Mouse (Mus musculus) spleen, adult 2 months (tissue): Measurements from ENCODE around the gene Hhex. TPM values are rescaled to one million over a fixed set of nuclear protein-coding genes. Genes with fewer than 3 reads are reported as not detected.

Source experiments
- DNase-seq, 2 experiments: peaks; one replicate each; pipeline versions ENCODE4 v3.0.0 to v3.0.0-alpha.2; 2012 to 2021; ENCODE audit warnings: low spot score in 2 of 2, low read depth in 1 of 2
- H3K27ac ChIP-seq: fragments of 200-500 bp; 2 replicates; pipeline ENCODE4 v1.5.1; 2012; ENCODE audit warnings: low read length, inconsistent platforms; ENCODE audit not compliant: insufficient read depth
- H3K27me3 ChIP-seq: fragments of 200-500 bp; 2 replicates; pipeline ENCODE4 v1.6.1; 2012; ENCODE audit warnings: mild to moderate bottlenecking, moderate library complexity, low read length, inconsistent platforms; ENCODE audit not compliant: control insufficient read depth, insufficient read depth
- H3K36me3 ChIP-seq: fragments of 200-500 bp; 2 replicates; pipeline ENCODE4 v1.6.1; 2012; ENCODE audit warnings: mild to moderate bottlenecking, low read length, inconsistent platforms; ENCODE audit not compliant: control insufficient read depth, insufficient read depth
- H3K4me1 ChIP-seq: fragments of 200-500 bp; 2 replicates; pipeline ENCODE4 v1.6.1; 2011; ENCODE audit warnings: inconsistent platforms; ENCODE audit not compliant: control insufficient read depth, insufficient read depth, insufficient read length
- H3K4me3 ChIP-seq: fragments of 200-500 bp; 2 replicates; pipeline ENCODE4 v1.5.1; 2011; ENCODE audit warnings: mild to moderate bottlenecking, inconsistent platforms; ENCODE audit not compliant: insufficient read depth, insufficient read length; ENCODE audit errors: extremely low read depth
- CTCF ChIP-seq: fragments of 200-500 bp; IDR thresholded peaks from 2 replicates; pipeline ENCODE4 v1.5.1; 2011; ENCODE audit warnings: mild to moderate bottlenecking, inconsistent platforms; ENCODE audit not compliant: insufficient read depth, insufficient read length, insufficient replicate concordance; ENCODE audit errors: extremely low read depth
- POLR2A ChIP-seq: fragments of 200-500 bp; IDR thresholded peaks from 2 replicates; pipeline ENCODE4 v1.6.1; 2011; ENCODE audit warnings: low read depth, low read length, inconsistent platforms
- WGBS: fragments of 180-500 bp; shearing (Covaris S2); methylation state at CpG from one replicate; pipeline ENCODE4 v1.1.7; 2018; 5-methylcytosine and 5-hydroxymethylcytosine counted together
- polyA plus RNA-seq: library from polyadenylated mRNA; depleted of rRNA; stranded (reverse); fragments of >200 nt; gene quantifications from 2 replicates; pipeline ENCODE4 v1.2.3, GENCODE M21; 2012; rRNA removed

Gene Hhex
- polyA plus RNA-seq: 52.9 and 105 TPM in 2 replicates

- peak within 1 kb of the TSS; percentile 96 for H3K4me3 ChIP-seq
- peak within 1 kb of the TSS; percentile 97 for H3K27ac ChIP-seq
- DNase-seq: peak; percentile 49 to 90
- under 1% methylated on average over 76 of the region's 79 CpGs for WGBS
- peaks cover 7% of the 10 kb centered on the region for H3K36me3 ChIP-seq
- TF ChIP-seq CTCF: no peak
- TF ChIP-seq POLR2A: peak; percentile 95
- H3K4me1 ChIP-seq: peaks cover 6% of the 10 kb centered on the region
- peaks cover 7% of the 10 kb centered on the region for H3K27me3 ChIP-seq
Measured at GRCm38 (mm10) chr19:37434263-37434951, at the start of gene Hhex. Gene Hhex (plus strand): TSS chr19:37434810.

GRCm38 (mm10) chr19:37386126-37386525 is 48.5 kb upstream of the Hhex start:
- 88% methylated on average over 3 of the region's 3 CpGs for WGBS
- Histone ChIP-seq H3K4me3 (no peak overlapping the region), H3K27me3 (no peaks in the 10 kb centered on the region), H3K36me3 (0 out of 2 replicates have a peak, but pooled peaks cover 2% of the 10 kb centered on the region), H3K27ac (no peak overlapping the region), H3K4me1 (no peaks in the 10 kb centered on the region)
- TF ChIP-seq POLR2A (no peak), CTCF (no peak)
- no peak for DNase-seq

GRCm38 (mm10) chr19:37391869-37392268 is 42.7 kb upstream of the Hhex start:
- Histone ChIP-seq H3K4me3 (no peak overlapping the region), H3K27ac (no peak overlapping the region), H3K4me1 (no peaks in the 10 kb centered on the region), H3K27me3 (no peaks in the 10 kb centered on the region), H3K36me3 (0 out of 2 replicates have a peak, but pooled peaks cover 2% of the 10 kb centered on the region)
- WGBS: 94% methylated on average over 3 of the region's 3 CpGs
- no peak for TF ChIP-seq CTCF
- no peak for TF ChIP-seq POLR2A
- no peak for DNase-seq

- DNase-seq: no peak
- 98% methylated on average over 3 of the region's 3 CpGs for WGBS
- H3K4me3 ChIP-seq: no peak overlapping the region
- no peaks in the 10 kb centered on the region for H3K27me3 ChIP-seq
- H3K36me3 ChIP-seq: no peaks in the 10 kb centered on the region
- no peaks in the 10 kb centered on the region for H3K4me1 ChIP-seq
- H3K27ac ChIP-seq: no peak overlapping the region
- no peak for TF ChIP-seq POLR2A
- no peak for TF ChIP-seq CTCF
Measured at GRCm38 (mm10) chr19:37396279-37396678, 38.3 kb upstream of the Hhex start.

- 95% methylated on average over 6 of the region's 6 CpGs for WGBS
- no peaks in the 10 kb centered on the region for H3K36me3 ChIP-seq
Measured at GRCm38 (mm10) chr19:37400936-37401335, 33.7 kb upstream of the Hhex start.

GRCm38 (mm10) chr19:37418294-37418693 is 16.3 kb upstream of the Hhex start:
- Histone ChIP-seq H3K36me3 (no peaks in the 10 kb centered on the region), H3K4me3 (no peak overlapping the region), H3K27me3 (no peaks in the 10 kb centered on the region), H3K4me1 (no peaks in the 10 kb centered on the region), H3K27ac (no peak overlapping the region)
- WGBS: 73% methylated on average over 4 of the region's 4 CpGs
- peak in 1 of 2 experiments; percentile 56 for DNase-seq
- TF ChIP-seq CTCF (peak; percentile 38; the same call in 1 of the 2 replicates), POLR2A (no peak)

More at GRCm38 (mm10) chr19:37400936-37401335, 33.7 kb upstream of the Hhex start:
- no peak overlapping the region for H3K4me3 ChIP-seq
- H3K27ac ChIP-seq: no peak overlapping the region
- H3K4me1 ChIP-seq: no peaks in the 10 kb centered on the region
- TF ChIP-seq POLR2A (no peak), CTCF (no peak)
- no peaks in the 10 kb centered on the region for H3K27me3 ChIP-seq
- no peak for DNase-seq

GRCm38 (mm10) chr19:37419613-37420012 is 15.0 kb upstream of the Hhex start:
- WGBS: 19% methylated on average over 3 of the region's 3 CpGs
- Histone ChIP-seq H3K4me3 (no peak overlapping the region), H3K4me1 (no peaks in the 10 kb centered on the region), H3K27me3 (no peaks in the 10 kb centered on the region), H3K36me3 (no peaks in the 10 kb centered on the region), H3K27ac (no peak overlapping the region)
- TF ChIP-seq POLR2A (no peak), CTCF (peak; percentile 3; the same call in 1 of the 2 replicates)
- DNase-seq: peak; percentile 61 to 74

- Histone ChIP-seq H3K4me1 (no peaks in the 10 kb centered on the region; the same call in 1 of the 2 replicates), H3K27me3 (no peaks in the 10 kb centered on the region), H3K4me3 (no peak overlapping the region), H3K27ac (no peak overlapping the region), H3K36me3 (no peaks in the 10 kb centered on the region)
- TF ChIP-seq POLR2A (no peak), CTCF (no peak)
- WGBS: 16% methylated on average over 5 of the region's 5 CpGs
- no peak for DNase-seq
Measured at GRCm38 (mm10) chr19:37428589-37428988, 6.0 kb upstream of the Hhex start.
